28 mouse cellular contexts compared by ENCODE assay signal in the genomic region with DNA sequence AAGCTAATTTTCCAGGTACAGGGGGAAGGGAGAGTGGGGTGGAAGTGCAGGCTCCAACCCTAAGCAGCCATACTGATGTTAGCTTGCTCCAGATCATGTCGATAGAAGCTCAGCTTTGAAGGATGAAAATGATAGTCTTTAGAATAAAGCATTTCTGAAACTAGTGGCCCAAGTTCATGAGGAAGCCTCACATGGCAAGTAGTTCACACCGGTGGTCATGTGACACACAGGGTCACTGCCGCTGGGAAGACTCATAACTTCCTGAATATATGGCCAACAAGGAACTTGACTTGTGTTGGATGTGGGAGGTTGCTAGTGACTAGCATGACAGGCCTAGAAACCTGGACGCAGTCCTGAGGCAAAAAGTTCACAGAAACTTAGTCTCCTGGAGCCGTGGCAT. TPM values are rescaled to one million over a fixed set of nuclear protein-coding genes. Genes with fewer than 3 reads are reported as not detected.
DNase-seq lines count a peak whose midpoint lies in the region; ATAC-seq lines count a peak whose summit lies in the region.
"Had no signal": no experiment of that assay in that cellular context is flagged by ENCODE, and none has a peak within 500 bp of the region (broad histone marks: within the 10 kb centered on the region; RNA-seq: fewer than 3 reads in every experiment).

No protein-coding gene starts in this region.

- H3K27me3 ChIP-seq in midbrain, embryonic 11.5 days (ENCODE audit: control insufficient read depth, insufficient read depth, low read length), result no peaks in the 10 kb centered on the region
- H3K27me3 ChIP-seq in midbrain, embryonic 16.5 days (ENCODE audit: control insufficient read depth, insufficient read depth, low read depth, low read length), result no peaks in the 10 kb centered on the region
- H3K27me3 ChIP-seq: forebrain, embryonic 13.5 days; heart, embryonic 15.5 days; hindbrain, embryonic 13.5 days; intestine, embryonic 15.5 days had no signal

- no peak overlapping the region for H3K27ac ChIP-seq in midbrain, embryonic 11.5 days (ENCODE audit: low read depth, low read length)
- H3K27ac ChIP-seq in midbrain, embryonic 16.5 days (ENCODE audit: low read length), result no peak overlapping the region
- H3K27ac ChIP-seq in brown adipose tissue, adult 24 weeks (replicated peaks; ENCODE audit: low read depth, low read length), result peak overlapping the region; percentile 24; the same call in 1 of the 2 replicates
- peak overlapping the region; percentile 12; the same call in 1 of the 2 replicates for H3K27ac ChIP-seq in macrophage
- H3K27ac ChIP-seq: forebrain, embryonic 10.5 days; forebrain, embryonic 13.5 days; heart, embryonic 15.5 days; hindbrain, embryonic 10.5 days; hindbrain, embryonic 13.5 days; intestine, embryonic 15.5 days had no signal

- no peaks in the 10 kb centered on the region for H3K36me3 ChIP-seq in midbrain, embryonic 11.5 days (ENCODE audit: control insufficient read depth, insufficient read depth, low read length)
- H3K36me3 ChIP-seq in midbrain, embryonic 16.5 days (ENCODE audit: control insufficient read depth, insufficient read depth, low read length), result no peaks in the 10 kb centered on the region
- no peaks in the 10 kb centered on the region for H3K36me3 ChIP-seq in macrophage (ENCODE audit: inconsistent target)
- H3K36me3 ChIP-seq: heart, embryonic 15.5 days; intestine, embryonic 15.5 days had no signal

- H3K9ac ChIP-seq in midbrain, embryonic 11.5 days (ENCODE audit: low read length), result no peak overlapping the region
- no peak overlapping the region for H3K9ac ChIP-seq in midbrain, embryonic 16.5 days (ENCODE audit: low read depth, low read length)
- H3K9ac ChIP-seq: forebrain, embryonic 13.5 days; forebrain, postnatal 0 days; heart, embryonic 15.5 days; hindbrain, embryonic 13.5 days; intestine, embryonic 15.5 days had no signal

- ATAC-seq in midbrain, embryonic 11.5 days (ENCODE audit: low FRiP score), result no peak
- no peak for ATAC-seq in midbrain, embryonic 16.5 days
- ATAC-seq: activated CD4-positive, CD25-positive, alpha-beta regulatory T cell, adult 4 months; CD4-positive, CD25-positive, alpha-beta regulatory T cell, adult 4 months; forebrain, embryonic 13.5 days; forebrain, postnatal 0 days; hindbrain, embryonic 16.5 days; intestine, embryonic 15.5 days had no signal

- no peak overlapping the region for H3K4me3 ChIP-seq in midbrain, embryonic 11.5 days (ENCODE audit: low read depth, low read length)
- H3K4me3 ChIP-seq in midbrain, embryonic 16.5 days (ENCODE audit: low read depth, low read length), result no peak overlapping the region
- H3K4me3 ChIP-seq in brown adipose tissue, adult 24 weeks (ENCODE audit: insufficient read depth, low read depth, low read length), result no peak overlapping the region
- no peak overlapping the region for H3K4me3 ChIP-seq in macrophage (ENCODE audit: inconsistent target)
- H3K4me3 ChIP-seq: forebrain, embryonic 10.5 days; forebrain, embryonic 13.5 days; heart, embryonic 15.5 days; hindbrain, embryonic 10.5 days; hindbrain, embryonic 13.5 days; intestine, embryonic 15.5 days had no signal

- peak; percentile 41 for DNase-seq in midbrain, embryonic 11.5 days (ENCODE audit: low spot score, missing footprints)
- no peak for DNase-seq in cerebellum, adult 11 months
- DNase-seq in frontal cortex, postnatal 10 days (ENCODE audit: low spot score in 2 of 2), result no peak
- DNase-seq: adrenal gland, adult 8-10 months; adrenal gland, postnatal 25 days; cerebellum, adult 11-12 months; cerebellum, adult 9-10 months; cerebellum, postnatal 14 days; forebrain, postnatal 0 days; gastrocnemius, postnatal 25 days; heart, postnatal 10 days; heart, postnatal 36 days; kidney, adult 11 months had no signal

- no peaks in the 10 kb centered on the region; the same call in 1 of the 2 replicates for H3K4me1 ChIP-seq in midbrain, embryonic 11.5 days (ENCODE audit: control insufficient read depth, insufficient read depth, low read length)
- H3K4me1 ChIP-seq in midbrain, embryonic 16.5 days (ENCODE audit: control insufficient read depth, insufficient read depth, low read length), result no peaks in the 10 kb centered on the region
- no peaks in the 10 kb centered on the region; the same call in 1 of the 2 replicates for H3K4me1 ChIP-seq in brown adipose tissue, adult 24 weeks (ENCODE audit: control insufficient read depth, insufficient read depth, insufficient read length, low read length)
- H3K4me1 ChIP-seq: forebrain, embryonic 10.5 days; hindbrain, embryonic 10.5 days; hindbrain, embryonic 13.5 days; intestine, embryonic 15.5 days had no signal

- H3K79me2 ChIP-seq in macrophage (ENCODE audit: inconsistent target), result no peaks in the 10 kb centered on the region

- WGBS in midbrain, embryonic 11.5 days, result 95% methylated on average over 5 of the region's 5 CpGs
- 94% methylated on average over 5 of the region's 5 CpGs for WGBS in midbrain, embryonic 16.5 days
- WGBS in macrophage (ENCODE audit: missing documents), result 76% methylated on average over 4 of the region's 5 CpGs

- H3K4me2 ChIP-seq in midbrain, embryonic 11.5 days, result no peak overlapping the region
- H3K4me2 ChIP-seq in midbrain, embryonic 16.5 days (ENCODE audit: low read length), result no peak overlapping the region
- H3K4me2 ChIP-seq: forebrain, embryonic 13.5 days; heart, embryonic 11.5 days; heart, embryonic 15.5 days; hindbrain, embryonic 13.5 days; intestine, embryonic 15.5 days had no signal

- no peaks in the 10 kb centered on the region for H3K9me3 ChIP-seq in midbrain, embryonic 11.5 days (ENCODE audit: control insufficient read depth, low read length)
- no peaks in the 10 kb centered on the region for H3K9me3 ChIP-seq in midbrain, embryonic 16.5 days (replicated peaks; ENCODE audit: control insufficient read depth, low read length, poor library complexity, severe bottlenecking)
- H3K9me3 ChIP-seq: forebrain, embryonic 13.5 days; heart, embryonic 15.5 days; hindbrain, embryonic 10.5 days; hindbrain, embryonic 13.5 days; intestine, embryonic 15.5 days had no signal

RNA-seq across cellular contexts. Expression of gene Napepld, which starts 9.0 kb away (rescaled TPM):
- polyA plus RNA-seq in midbrain, embryonic 11.5 days (2014; fragmentation: Nextera tagmentation; extraction: Ambion mirVana), result 17.0 and 17.1 TPM in 2 replicates
- polyA plus RNA-seq in midbrain, embryonic 16.5 days (2015; fragmentation: Nextera tagmentation; extraction: Ambion mirVana), result 2.6 and 2.7 TPM in 2 replicates
- 9.0 and 12.9 TPM in 2 replicates for polyA plus RNA-seq in brown adipose tissue, adult 24 weeks (2012; ENCODE audit: insufficient read depth, insufficient read length, missing spikeins)
- total RNA-seq in macrophage (2018; cell fraction: chromatin; rRNA removed), result 1 to 10 TPM in 18 of 26 experiments, under 1 TPM in 8; 0.20 to 6.6 (median 1.6) TPM
- 1 to 10 TPM; 1.1 to 5.3 (median 4.0) TPM for total RNA-seq in macrophage (2018; cell fraction: cytosol; rRNA removed)
- total RNA-seq in macrophage (2018; cell fraction: nucleus; rRNA removed), result 1 to 10 TPM in 24 of 26 experiments, under 1 TPM in 2; 0.45 to 7.6 (median 2.5) TPM
- 3.4 to 6.0 TPM (median 4.8 TPM) in 3 replicates for polyA plus RNA-seq in macrophage (2018)

RNA-seq across cellular contexts. Expression of gene Pmpcb, which starts 44.7 kb away (rescaled TPM):
- polyA plus RNA-seq in midbrain, embryonic 11.5 days (2014; fragmentation: Nextera tagmentation; extraction: Ambion mirVana), result 106 and 115 TPM in 2 replicates
- 68.8 and 72.4 TPM in 2 replicates for polyA plus RNA-seq in midbrain, embryonic 16.5 days (2015; fragmentation: Nextera tagmentation; extraction: Ambion mirVana)
- polyA plus RNA-seq in brown adipose tissue, adult 24 weeks (2012; ENCODE audit: insufficient read depth, insufficient read length, missing spikeins), result 426 and 475 TPM in 2 replicates
- 10 to 100 TPM; 24.0 to 95.9 (median 64.2) TPM for total RNA-seq in macrophage (2018; cell fraction: chromatin; rRNA removed)
- total RNA-seq in macrophage (2018; cell fraction: cytosol; rRNA removed), result 10 to 100 TPM; 35.5 to 49.2 (median 43.0) TPM
- total RNA-seq in macrophage (2018; cell fraction: nucleus; rRNA removed), result 10 to 100 TPM; 27.2 to 75.2 (median 48.5) TPM
- 44.9 to 107 TPM (median 54.7 TPM) in 3 replicates for polyA plus RNA-seq in macrophage (2018)

RNA-seq across cellular contexts. Expression of gene Armc10, which starts 46.6 kb away (rescaled TPM):
- polyA plus RNA-seq in midbrain, embryonic 11.5 days (2014; fragmentation: Nextera tagmentation; extraction: Ambion mirVana), result 93.1 and 98.3 TPM in 2 replicates
- 58.3 and 66.1 TPM in 2 replicates for polyA plus RNA-seq in midbrain, embryonic 16.5 days (2015; fragmentation: Nextera tagmentation; extraction: Ambion mirVana)
- 7.4 and 11.3 TPM in 2 replicates for polyA plus RNA-seq in brown adipose tissue, adult 24 weeks (2012; ENCODE audit: insufficient read depth, insufficient read length, missing spikeins)
- total RNA-seq in macrophage (2018; cell fraction: chromatin; rRNA removed), result 10 to 100 TPM in 23 of 26 experiments, 1 to 10 TPM in 3; 9.0 to 40.8 (median 25.6) TPM
- 10 to 100 TPM; 15.9 to 33.3 (median 25.0) TPM for total RNA-seq in macrophage (2018; cell fraction: cytosol; rRNA removed)
- 10 to 100 TPM; 11.5 to 44.0 (median 27.1) TPM for total RNA-seq in macrophage (2018; cell fraction: nucleus; rRNA removed)
- polyA plus RNA-seq in macrophage (2018), result 25.3 to 27.4 TPM (median 26.0 TPM) in 3 replicates

RNA-seq across cellular contexts. Expression of gene Fbxl13, which starts 46.8 kb away (rescaled TPM):
- polyA plus RNA-seq in midbrain, embryonic 11.5 days (2014; fragmentation: Nextera tagmentation; extraction: Ambion mirVana), result 0.08 and 0.30 TPM in 2 replicates
- 0.25 and 0.45 TPM in 2 replicates for polyA plus RNA-seq in midbrain, embryonic 16.5 days (2015; fragmentation: Nextera tagmentation; extraction: Ambion mirVana)
- polyA plus RNA-seq in brown adipose tissue, adult 24 weeks (2012; ENCODE audit: insufficient read depth, insufficient read length, missing spikeins), result not detected in 2 replicates
- total RNA-seq in macrophage (2018; cell fraction: chromatin; rRNA removed), result not detected
- not detected for total RNA-seq in macrophage (2018; cell fraction: cytosol; rRNA removed)
- total RNA-seq in macrophage (2018; cell fraction: nucleus; rRNA removed), result not detected
- not detected in 3 replicates for polyA plus RNA-seq in macrophage (2018)
- total RNA-seq: adrenal gland, postnatal 25 days; gastrocnemius, adult 8-10 months; heart, adult 8-10 months; heart, postnatal 36 days had no signal
- polyA plus RNA-seq: activated CD4-positive, CD25-positive, alpha-beta regulatory T cell, adult 4 months; CD4-positive, CD25-positive, alpha-beta regulatory T cell, adult 4 months had no signal

Comparison
In these comparisons a context has a peak if more than half of its experiments do, and no peak if none do; other contexts are left out.
1. H3K27ac ChIP-seq: peak in brown adipose tissue, adult 24 weeks (single experiment) and macrophage (single experiment); none in midbrain, embryonic 11.5 days (single experiment) and midbrain, embryonic 16.5 days (single experiment).